Mouse (Mus musculus) left cerebral cortex, postnatal 36 days (tissue): ENCODE data around the gene Selenok. TPM values are rescaled to one million over a fixed set of nuclear protein-coding genes. Genes with fewer than 3 reads are reported as not detected.

Experiments
- DNase-seq, 2 experiments: peaks; one replicate each; pipeline ENCODE4 v3.0.0; 2021 to 2022; ENCODE audit warnings: low spot score in 2 of 2, mixed read lengths in 1 of 2
- intact Hi-C: fragments of 180-260 bp; cut with DNase I; formaldehyde crosslinking; loops from one replicate; pipeline ENCODE4 v1.15.1; 2025
- microRNA-seq: library from miRNA; unstranded; fragments of <30 nt; microRNA quantifications from one replicate; pipeline ENCODE4 v1.2.0, GENCODE M21; 2022
- total RNA-seq, 2 experiments: library from RNA; stranded (reverse); gene quantifications; 2 replicates each; pipeline ENCODE4 v1.2.3; 2021

The Selenok gene
- total RNA-seq, 2 experiments from 2014 or later, result 119 to 143 TPM

GRCm38 (mm10) chr14:30022471-30022870 is 54.4 kb downstream of the Selenok start:
- intact Hi-C loops, result no loop called here
- DNase-seq, result no peak

- intact Hi-C loops, result no loop called here
- DNase-seq, result no peak
Measured at GRCm38 (mm10) chr14:30024387-30024786, 56.3 kb downstream of the Selenok start.

Small RNA genes within 50 kb of the gene (microRNA-seq; reads per million reads assigned to microRNA genes)
- not detected for gene Mir6947

Other genes starting within 250 kb of the Selenok start
- gene Cacna2d3, start 246.4 kb upstream of the Selenok start, total RNA-seq, result 100 to 1,000 TPM; 108 to 117 TPM
- 10 to 100 TPM; 67.2 to 97.4 TPM for gene Actr8, start 10.0 kb downstream of the Selenok start, total RNA-seq
- 1 to 10 TPM in 1 of 2 experiments, under 1 TPM in 1; 0.86 to 1.2 TPM for gene Il17rb, start 40.6 kb downstream of the Selenok start, total RNA-seq
- gene Chdh, start 40.7 kb downstream of the Selenok start, total RNA-seq, result 1 to 10 TPM; 1.9 to 2.0 TPM